Mouse (Mus musculus): ENCODE data around the gene Rasgef1b. TPM values are rescaled to one million over a fixed set of nuclear protein-coding genes. Genes with fewer than 3 reads are reported as not detected.
A peak's percentile ranks its signal among the peaks of the same experiment; 100 is the strongest.

Gene Rasgef1b
- polyA plus RNA-seq, 1 experiment from 2014 or later, result 33.9 TPM

- H3K4me2 ChIP-seq (replicated peaks; ENCODE audit: low read depth, low read length), result no peak overlapping the region
- H3K27ac ChIP-seq (ENCODE audit: low read length), result no peak overlapping the region
- H3K9ac ChIP-seq (replicated peaks; ENCODE audit: low read depth), result no peak overlapping the region
- ATAC-seq, result no peak
- WGBS, result 40% methylated on average over 5 of the region's 5 CpGs
- H3K9me3 ChIP-seq (ENCODE audit: low read length), result no peaks in the 10 kb centered on the region
- no peak for DNase-seq (ENCODE audit: low spot score)
- TF ChIP-seq EP300 (IDR thresholded peaks at IDR 0.05), result no peak
- TF ChIP-seq CTCF (IDR thresholded peaks at IDR 0.05), result no peak
- H3K4me3 ChIP-seq (ENCODE audit: low read depth, low read length), result no peak overlapping the region
- H3K36me3 ChIP-seq (ENCODE audit: insufficient read depth, low read length), result no peaks in the 10 kb centered on the region
- H3K27me3 ChIP-seq (replicated peaks; ENCODE audit: insufficient read depth, low read length), result no peaks in the 10 kb centered on the region
- no peaks in the 10 kb centered on the region for H3K4me1 ChIP-seq (ENCODE audit: insufficient read depth, low read depth, low read length)
These were observed 13.6 kb downstream of the Rasgef1b start for GRCm38 (mm10) chr5:99715281-99715744.

GRCm38 (mm10) chr5:99711947-99712346 is 16.9 kb downstream of the Rasgef1b start:
- Histone ChIP-seq H3K4me2 (replicated peaks; ENCODE audit: low read depth, low read length) (no peak overlapping the region), H3K4me3 (ENCODE audit: low read depth, low read length) (no peak overlapping the region), H3K36me3 (ENCODE audit: insufficient read depth, low read length) (no peaks in the 10 kb centered on the region), H3K9ac (replicated peaks; ENCODE audit: low read depth) (no peak overlapping the region), H3K9me3 (ENCODE audit: low read length) (no peaks in the 10 kb centered on the region), H3K27me3 (replicated peaks; ENCODE audit: insufficient read depth, low read length) (no peaks in the 10 kb centered on the region), H3K27ac (ENCODE audit: low read length) (no peak overlapping the region), H3K4me1 (ENCODE audit: insufficient read depth, low read depth, low read length) (no peaks in the 10 kb centered on the region)
- WGBS, result 88% methylated on average over 2 of the region's 2 CpGs
- no peak for DNase-seq (ENCODE audit: low spot score)
- no peak for ATAC-seq
- TF ChIP-seq CTCF (IDR thresholded peaks at IDR 0.05) (no peak), EP300 (IDR thresholded peaks at IDR 0.05) (no peak)

GRCm38 (mm10) chr5:99708706-99709105 is 20.2 kb downstream of the Rasgef1b start:
- no peak overlapping the region for H3K9ac ChIP-seq (replicated peaks; ENCODE audit: low read depth)
- 34% methylated on average over 6 of the region's 6 CpGs for WGBS
- H3K4me3 ChIP-seq (ENCODE audit: low read depth, low read length), result no peak overlapping the region
- H3K9me3 ChIP-seq (ENCODE audit: low read length), result no peaks in the 10 kb centered on the region
- no peak for TF ChIP-seq EP300 (IDR thresholded peaks at IDR 0.05)
- TF ChIP-seq CTCF (IDR thresholded peaks at IDR 0.05), result peak; percentile 58
- DNase-seq (ENCODE audit: low spot score) (no peak), ATAC-seq (no peak)
- no peak overlapping the region for H3K27ac ChIP-seq (ENCODE audit: low read length)
- no peak overlapping the region for H3K4me2 ChIP-seq (replicated peaks; ENCODE audit: low read depth, low read length)
- H3K27me3 ChIP-seq (replicated peaks; ENCODE audit: insufficient read depth, low read length), result no peaks in the 10 kb centered on the region
- no peaks in the 10 kb centered on the region for H3K4me1 ChIP-seq (ENCODE audit: insufficient read depth, low read depth, low read length)
- H3K36me3 ChIP-seq (ENCODE audit: insufficient read depth, low read length), result no peaks in the 10 kb centered on the region

- DNase-seq (ENCODE audit: low spot score) (peak; percentile 49), ATAC-seq (no peak)
- no peak for TF ChIP-seq CTCF (IDR thresholded peaks at IDR 0.05)
- no peak for TF ChIP-seq EP300 (IDR thresholded peaks at IDR 0.05)
- Histone ChIP-seq H3K9ac (replicated peaks; ENCODE audit: low read depth) (no peak overlapping the region), H3K4me1 (ENCODE audit: insufficient read depth, low read depth, low read length) (no peaks in the 10 kb centered on the region), H3K9me3 (ENCODE audit: low read length) (no peaks in the 10 kb centered on the region), H3K4me2 (replicated peaks; ENCODE audit: low read depth, low read length) (no peak overlapping the region), H3K27me3 (replicated peaks; ENCODE audit: insufficient read depth, low read length) (no peaks in the 10 kb centered on the region), H3K36me3 (ENCODE audit: insufficient read depth, low read length) (no peaks in the 10 kb centered on the region), H3K27ac (ENCODE audit: low read length) (no peak overlapping the region), H3K4me3 (ENCODE audit: low read depth, low read length) (no peak overlapping the region)
- WGBS, result 34% methylated on average over 6 of the region's 6 CpGs
These were observed 21.6 kb downstream of the Rasgef1b start for GRCm38 (mm10) chr5:99707261-99707660.

GRCm38 (mm10) chr5:99701811-99702210 is 27.1 kb downstream of the Rasgef1b start:
- ATAC-seq, result no peak
- no peak for DNase-seq (ENCODE audit: low spot score)
- H3K9ac ChIP-seq (replicated peaks; ENCODE audit: low read depth), result no peak overlapping the region

GRCm38 (mm10) chr5:99694712-99695360 is 34.0 kb downstream of the Rasgef1b start:
- no peaks in the 10 kb centered on the region for H3K27me3 ChIP-seq (replicated peaks; ENCODE audit: insufficient read depth, low read length)
- ATAC-seq (no peak), DNase-seq (ENCODE audit: low spot score) (no peak)
- no peak overlapping the region for H3K4me2 ChIP-seq (replicated peaks; ENCODE audit: low read depth, low read length)
- H3K4me3 ChIP-seq (ENCODE audit: low read depth, low read length), result no peak overlapping the region
- H3K36me3 ChIP-seq (ENCODE audit: insufficient read depth, low read length), result no peaks in the 10 kb centered on the region
- WGBS, result 78% methylated on average over 13 of the region's 13 CpGs
- H3K9me3 ChIP-seq (ENCODE audit: low read length), result no peaks in the 10 kb centered on the region
- no peak for TF ChIP-seq EP300 (IDR thresholded peaks at IDR 0.05)
- no peak for TF ChIP-seq CTCF (IDR thresholded peaks at IDR 0.05)
- no peak overlapping the region for H3K27ac ChIP-seq (ENCODE audit: low read length)
- no peaks in the 10 kb centered on the region for H3K4me1 ChIP-seq (ENCODE audit: insufficient read depth, low read depth, low read length)
- no peak overlapping the region for H3K9ac ChIP-seq (replicated peaks; ENCODE audit: low read depth)

More at GRCm38 (mm10) chr5:99701811-99702210, 27.1 kb downstream of the Rasgef1b start:
- H3K27me3 ChIP-seq (replicated peaks; ENCODE audit: insufficient read depth, low read length), result no peaks in the 10 kb centered on the region
- no peaks in the 10 kb centered on the region for H3K36me3 ChIP-seq (ENCODE audit: insufficient read depth, low read length)
- no peaks in the 10 kb centered on the region for H3K4me1 ChIP-seq (ENCODE audit: insufficient read depth, low read depth, low read length)
- H3K4me2 ChIP-seq (replicated peaks; ENCODE audit: low read depth, low read length), result no peak overlapping the region
- WGBS, result 93% methylated on average over 5 of the region's 5 CpGs
- H3K4me3 ChIP-seq (ENCODE audit: low read depth, low read length), result no peak overlapping the region
- no peak for TF ChIP-seq EP300 (IDR thresholded peaks at IDR 0.05)
- no peak overlapping the region for H3K27ac ChIP-seq (ENCODE audit: low read length)
- no peaks in the 10 kb centered on the region for H3K9me3 ChIP-seq (ENCODE audit: low read length)

Data from lung, postnatal 0 days (tissue).